Mouse (Mus musculus): Measurements from ENCODE around the gene Fancc.
"Not testable (repeated sequence)": the region's sequence is repeated elsewhere in the genome, so short reads cannot be mapped to it uniquely, and the experiment has no call there.

Gene Fancc

GRCm38 (mm10) chr13:63515542-63515941 is 18.5 kb upstream of the Fancc start:
- no peak for DNase-seq (ENCODE audit: low spot score)

- DNase-seq (ENCODE audit: low spot score), result peak; percentile 62
Measured at GRCm38 (mm10) chr13:63514931-63515360, 17.9 kb upstream of the Fancc start.

GRCm38 (mm10) chr13:63513374-63514098 is 16.5 kb upstream of the Fancc start:
- DNase-seq (ENCODE audit: low spot score), result peak; percentile 30

GRCm38 (mm10) chr13:63512411-63512810 is 15.3 kb upstream of the Fancc start:
- peak; percentile 64 for DNase-seq (ENCODE audit: low spot score)

- no peak for DNase-seq (ENCODE audit: low spot score)
Measured at GRCm38 (mm10) chr13:63507821-63508220, 10.7 kb upstream of the Fancc start.

GRCm38 (mm10) chr13:63507001-63507556 is 10.0 kb upstream of the Fancc start:
- DNase-seq (ENCODE audit: low spot score), result no peak

GRCm38 (mm10) chr13:63506364-63506763 is 9.3 kb upstream of the Fancc start:
- no peak for DNase-seq (ENCODE audit: low spot score)

- DNase-seq (ENCODE audit: low spot score), result no peak
Measured at GRCm38 (mm10) chr13:63502391-63502790, 5.3 kb upstream of the Fancc start.

- DNase-seq (ENCODE audit: low spot score), result no peak
Measured at GRCm38 (mm10) chr13:63499489-63499888, 2.4 kb upstream of the Fancc start.

GRCm38 (mm10) chr13:63487707-63488042 is 9.4 kb downstream of the Fancc start:
- DNase-seq (ENCODE audit: low spot score), result no peak

GRCm38 (mm10) chr13:63486791-63487706 is 10.0 kb downstream of the Fancc start:
- peak; percentile 80 for DNase-seq (ENCODE audit: low spot score)

- no peak for DNase-seq (ENCODE audit: low spot score)
Measured at GRCm38 (mm10) chr13:63475356-63475755, 21.7 kb downstream of the Fancc start.

GRCm38 (mm10) chr13:63452898-63453297 is 44.2 kb downstream of the Fancc start:
- no peak for DNase-seq (ENCODE audit: low spot score)

GRCm38 (mm10) chr13:63451140-63451539 is 45.9 kb downstream of the Fancc start:
- DNase-seq (ENCODE audit: low spot score), result peak; percentile 56

GRCm38 (mm10) chr13:63445419-63445818 is 51.7 kb downstream of the Fancc start:
- no peak for DNase-seq (ENCODE audit: low spot score)

GRCm38 (mm10) chr13:63432759-63433158 is 64.3 kb downstream of the Fancc start:
- DNase-seq (ENCODE audit: low spot score), result peak; percentile 53

- no peak for DNase-seq (ENCODE audit: low spot score)
Measured at GRCm38 (mm10) chr13:63431857-63432191, 65.3 kb downstream of the Fancc start.

- peak; percentile 97 for DNase-seq (ENCODE audit: low spot score)
Measured at GRCm38 (mm10) chr13:63431030-63431856, 65.8 kb downstream of the Fancc start.

- DNase-seq (ENCODE audit: low spot score), result peak; percentile 81
Measured at GRCm38 (mm10) chr13:63430681-63431029, 66.4 kb downstream of the Fancc start.

GRCm38 (mm10) chr13:63430206-63430605 is 66.9 kb downstream of the Fancc start:
- no peak for DNase-seq (ENCODE audit: low spot score)

GRCm38 (mm10) chr13:63428211-63428610 is 68.9 kb downstream of the Fancc start:
- DNase-seq (ENCODE audit: low spot score), result not testable (repeated sequence)

GRCm38 (mm10) chr13:63423060-63423459 is 74.0 kb downstream of the Fancc start:
- no peak for DNase-seq (ENCODE audit: low spot score)
